12 mouse cellular contexts compared by ENCODE assay signal in the genomic region with DNA sequence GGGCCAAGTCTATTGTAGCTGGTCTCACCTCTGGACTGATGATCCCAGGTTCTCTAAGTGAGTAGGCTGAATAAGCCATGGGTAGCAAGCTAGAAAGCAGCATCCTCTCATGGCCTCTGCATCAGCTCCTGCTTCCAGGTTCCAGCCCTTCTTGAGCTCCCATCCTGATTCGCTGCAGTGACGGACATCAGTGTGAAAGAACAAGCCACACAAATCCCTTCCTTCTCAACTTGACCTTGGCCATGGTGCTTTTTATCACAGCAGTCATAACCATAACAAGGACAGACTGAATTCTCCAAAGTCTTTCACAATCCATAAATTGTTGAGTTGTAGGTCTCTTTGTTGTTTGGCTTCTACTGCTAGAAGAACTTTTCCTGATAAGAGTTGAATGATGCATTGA.
"Had no signal": no experiment of that assay in that cellular context is flagged by ENCODE, and none has a peak within 500 bp of the region (broad histone marks: within the 10 kb centered on the region; RNA-seq: fewer than 3 reads in every experiment).

No protein-coding gene starts in this region.

- DNase-seq: lung, embryonic 14.5 days; lung, postnatal 10 days; lung, postnatal 4 days; midbrain, embryonic 14.5 days; retina, postnatal 1 day; right cerebral cortex, adult 18-20 months; right cerebral cortex, postnatal 25 days; right cerebral cortex, postnatal 4 days; spleen, adult 18-20 months; thymus, adult 18-20 months; thymus, postnatal 14 days; thymus, postnatal 36 days had no signal
